Mouse (Mus musculus): ENCODE results near the gene Gbp2.
"Not testable (repeated sequence)": the region's sequence is repeated elsewhere in the genome, so short reads cannot be mapped to it uniquely, and the experiment has no call there.

Gbp2 gene

DNA sequence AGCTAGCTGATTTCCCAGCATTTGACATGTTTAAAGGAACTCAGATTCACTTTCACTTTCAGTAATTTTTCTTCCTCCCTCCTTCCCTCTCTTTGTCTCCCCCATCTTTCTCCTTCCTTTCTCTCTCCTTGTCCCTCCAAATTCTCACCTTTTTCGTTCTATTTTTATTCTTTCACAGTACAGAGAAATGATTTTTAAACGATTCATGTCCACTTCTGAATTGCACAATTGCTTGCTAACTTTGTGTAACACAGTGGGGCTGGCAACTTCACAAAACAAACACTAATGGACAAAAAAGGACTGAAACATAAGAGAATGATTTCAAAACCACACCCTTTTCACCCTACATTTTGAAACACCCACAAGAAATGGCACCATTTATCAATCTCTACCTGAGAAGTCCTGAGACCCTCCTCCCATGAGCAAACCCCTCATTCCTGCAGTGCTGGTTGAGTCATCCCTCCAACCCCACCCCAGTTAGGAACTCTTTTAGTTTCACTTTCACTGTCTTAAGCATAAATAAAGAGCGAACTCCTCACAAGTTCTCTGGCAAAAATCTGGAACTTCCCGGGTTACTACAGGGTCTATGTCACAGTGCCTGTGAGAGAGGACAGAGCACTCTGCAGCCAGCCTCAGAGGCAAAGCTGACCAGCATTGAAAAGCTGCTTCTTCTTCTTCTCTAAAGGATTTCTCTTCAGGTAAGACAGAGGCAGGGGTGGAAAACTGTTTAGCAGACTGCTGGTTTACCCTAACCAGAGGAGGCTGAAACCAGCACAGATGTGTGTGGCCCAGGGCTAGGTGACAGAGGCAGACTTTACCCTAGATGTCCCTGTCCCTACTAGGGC is at the start of gene Gbp2:
Gbp2 (plus strand) TSS at position 492 of the 845 bp plus-strand sequence.
- no peak for DNase-seq

- no peak for DNase-seq
Measured at GRCm38 (mm10) chr3:142570738-142571137, 49.7 kb upstream of the Gbp2 start.

DNA sequence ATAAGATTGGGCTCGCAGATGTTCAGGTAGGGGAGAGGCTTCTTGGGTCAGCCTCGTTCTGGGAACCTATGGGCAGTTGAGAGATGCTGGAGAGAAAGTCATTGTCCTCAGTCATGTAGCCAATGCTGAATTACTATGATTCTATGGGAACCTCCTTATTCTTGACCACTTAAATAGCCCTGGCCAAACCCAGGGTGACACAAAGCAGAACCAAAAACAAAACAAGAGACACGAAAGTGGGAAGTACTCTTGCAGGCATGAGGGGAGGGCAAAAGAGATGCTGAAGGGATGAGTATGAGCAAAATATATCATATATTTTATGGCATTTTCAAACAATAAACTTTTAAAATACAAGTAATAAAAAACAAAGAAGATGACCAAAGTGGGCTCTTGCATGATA is 43.3 kb upstream of the Gbp2 start:
- no peak for DNase-seq

DNA sequence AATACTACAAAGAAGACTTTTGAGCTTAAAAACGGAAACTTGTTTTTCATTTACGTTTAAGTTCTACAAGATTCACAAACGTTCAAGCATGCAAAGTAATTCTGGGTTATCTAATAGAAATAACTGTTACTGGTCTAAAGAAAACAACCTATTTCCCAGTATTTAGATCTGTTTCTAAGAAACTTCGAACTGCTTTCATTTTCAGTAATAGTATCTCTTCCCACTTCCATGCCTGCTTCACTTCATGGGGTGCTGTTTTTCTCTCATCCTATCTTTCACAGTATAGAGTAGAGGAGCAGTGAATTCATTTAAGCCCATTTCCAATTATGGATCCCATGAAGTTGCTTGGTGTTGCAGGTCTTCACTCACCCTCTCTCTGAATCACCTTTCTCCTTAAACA is 42.1 kb upstream of the Gbp2 start:
- no peak for DNase-seq

- DNase-seq = no peak
Measured at GRCm38 (mm10) chr3:142583067-142583466, 37.3 kb upstream of the Gbp2 start.

DNA sequence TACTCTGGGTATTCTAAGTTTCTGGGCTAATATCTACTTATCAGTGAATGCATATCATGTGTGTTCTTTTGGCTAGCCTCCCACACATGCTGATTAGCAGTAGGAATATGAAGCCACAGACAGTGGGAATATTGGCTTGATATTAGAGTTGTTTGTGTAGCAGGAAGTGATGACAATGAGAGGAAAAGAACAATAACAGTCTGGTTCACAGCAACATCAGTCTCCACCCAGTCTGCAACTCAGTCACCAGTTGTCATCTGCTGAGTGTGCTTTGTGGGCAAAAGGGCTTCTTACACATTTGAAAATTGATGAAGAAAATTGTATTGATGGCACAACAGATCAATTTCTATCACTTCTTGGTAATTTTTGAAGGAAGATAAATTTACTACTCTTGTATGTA is 33.0 kb upstream of the Gbp2 start:
- DNase-seq = no peak

DNA sequence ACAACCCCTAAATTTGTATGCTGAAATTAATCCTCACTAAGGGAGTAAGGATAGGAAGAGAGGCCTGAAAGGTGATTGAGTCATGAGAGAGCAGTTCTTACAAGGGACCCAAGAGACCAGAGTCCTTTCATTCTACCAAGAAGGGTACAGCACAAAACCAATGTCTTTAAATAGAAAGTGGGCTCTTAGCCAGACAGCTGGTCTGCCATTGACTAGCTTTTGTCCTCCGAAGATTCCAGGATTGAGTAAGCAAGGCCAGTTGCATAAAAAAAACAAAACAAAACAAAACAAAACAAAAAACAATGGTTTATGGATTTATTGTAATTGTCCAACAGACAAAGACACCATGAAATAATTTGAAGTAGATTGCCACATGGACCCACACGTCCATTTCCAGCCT is 31.5 kb upstream of the Gbp2 start:
- no peak for DNase-seq

GRCm38 (mm10) chr3:142590431-142591067 is 29.9 kb upstream of the Gbp2 start:
- no peak for DNase-seq

GRCm38 (mm10) chr3:142594547-142594946 is 25.9 kb upstream of the Gbp2 start, which contains the start of gene Gbp2b:
Gbp2b (plus strand) TSS chr3:142594847.
- no peak for DNase-seq

DNA sequence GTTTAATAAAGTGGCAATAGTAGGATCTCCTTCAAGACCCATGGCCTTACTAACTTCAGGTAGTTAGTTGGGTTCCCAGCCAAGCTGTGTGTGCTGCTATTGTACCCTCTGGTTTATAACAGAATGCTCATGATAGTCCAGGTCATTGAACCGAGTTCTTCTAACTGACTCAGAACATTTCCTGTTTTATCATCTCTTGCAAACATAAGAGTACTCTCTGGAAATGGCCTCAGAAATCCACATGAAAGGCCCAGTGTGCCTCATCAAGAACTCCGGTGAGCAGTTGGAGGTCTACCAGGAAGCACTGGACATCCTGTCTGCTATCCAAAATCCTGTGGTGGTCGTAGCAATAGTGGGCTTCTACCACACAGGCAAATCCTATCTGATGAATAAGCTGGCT is 22.5 kb upstream of the Gbp2 start:
- no peak for DNase-seq

- DNase-seq = no peak
Measured at GRCm38 (mm10) chr3:142601675-142602074, 18.7 kb upstream of the Gbp2 start.

DNA sequence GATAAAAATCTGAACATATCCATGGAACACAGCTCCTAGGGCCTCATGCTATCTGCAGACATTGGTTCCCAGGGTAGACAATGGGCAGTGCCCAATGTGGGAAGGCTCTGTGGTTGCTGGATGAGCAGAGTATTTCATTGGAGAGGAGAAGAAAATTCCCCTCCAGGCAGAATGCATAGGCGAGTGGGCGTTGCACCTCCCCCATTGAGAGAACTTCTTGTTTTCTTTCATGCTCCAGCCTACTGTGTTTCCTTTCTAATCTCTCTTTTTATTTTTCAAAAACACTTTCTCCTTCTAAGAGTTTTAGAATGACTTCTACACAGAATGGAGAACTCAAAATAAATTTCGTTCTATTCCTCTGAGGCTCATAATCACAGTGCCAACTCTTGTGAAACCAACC is 1.7 kb upstream of the Gbp2 start:
- no peak for DNase-seq

GRCm38 (mm10) chr3:142619606-142620005 is 796 bp upstream of the Gbp2 start:
- DNase-seq = no peak

DNA sequence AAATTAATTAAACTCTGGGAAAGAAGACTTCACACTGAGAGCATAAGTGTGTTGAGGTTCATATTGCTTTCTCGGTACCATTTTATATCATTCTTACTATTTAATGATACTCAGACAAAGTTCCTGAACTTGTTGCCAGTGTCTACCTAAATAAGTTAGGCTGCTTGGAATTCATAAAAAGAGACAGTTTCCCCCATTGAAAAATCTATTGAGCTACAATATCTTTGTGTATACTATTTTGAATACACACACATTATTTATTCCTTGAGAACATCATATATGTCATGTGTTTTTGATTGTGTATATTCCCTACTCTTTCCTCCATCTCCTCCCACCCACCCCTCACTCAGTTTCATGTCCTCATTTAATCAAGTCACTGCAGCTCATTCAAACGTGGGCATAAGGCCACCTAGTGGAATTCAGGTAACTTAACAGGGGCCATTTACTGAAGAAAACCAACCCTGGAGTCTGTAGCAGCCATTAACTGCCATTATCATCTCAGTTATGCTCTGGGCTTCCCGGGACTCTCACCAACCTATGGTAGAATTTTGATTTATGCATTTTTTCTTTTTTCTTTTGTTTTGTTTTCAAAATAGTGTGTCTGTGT is 657 bp downstream of the Gbp2 start:
- DNase-seq = peak; percentile 6

DNA sequence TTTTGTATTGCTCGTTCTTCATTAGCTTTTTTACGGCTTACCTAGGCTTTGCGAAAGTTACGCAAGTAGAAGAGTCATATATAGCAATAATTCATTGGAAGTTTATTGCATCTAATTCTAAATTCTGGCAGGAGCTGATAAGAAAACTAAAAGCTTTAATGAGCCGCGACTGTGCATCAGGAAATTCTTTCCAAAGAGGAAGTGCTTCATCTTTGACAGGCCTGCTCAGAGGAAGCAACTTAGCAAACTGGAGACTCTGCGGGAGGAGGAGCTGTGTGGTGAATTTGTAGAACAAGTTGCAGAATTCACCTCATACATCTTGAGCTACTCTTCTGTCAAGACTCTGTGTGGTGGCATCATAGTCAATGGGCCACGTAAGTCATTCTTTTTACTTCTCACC is 10.0 kb downstream of the Gbp2 start:
- no peak for DNase-seq

DNA sequence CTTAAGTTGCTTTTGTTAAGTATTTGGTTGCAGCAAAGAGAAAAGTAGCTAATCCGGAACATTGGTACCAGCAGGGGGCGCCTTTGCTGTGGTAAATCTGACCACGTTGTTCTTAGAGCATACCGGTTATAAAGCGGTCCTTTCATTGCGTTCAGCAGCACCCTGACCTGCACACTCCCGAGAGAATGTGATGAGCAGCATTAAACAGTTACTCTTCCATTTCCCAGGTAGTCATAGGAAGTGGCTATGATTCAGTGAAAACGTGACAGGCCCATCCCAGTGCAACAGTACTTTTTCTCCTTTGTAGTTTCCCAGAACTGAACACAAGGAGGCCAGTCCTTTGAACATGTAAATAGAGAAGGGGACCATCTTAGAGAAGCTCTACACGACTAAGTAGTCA is 19.8 kb downstream of the Gbp2 start:
- DNase-seq = peak; percentile 71

- DNase-seq = peak; percentile 70
Measured at GRCm38 (mm10) chr3:142645949-142646348, 25.5 kb downstream of the Gbp2 start.

- not testable (repeated sequence) for DNase-seq
Measured at GRCm38 (mm10) chr3:142647836-142648235, 27.4 kb downstream of the Gbp2 start.

DNA sequence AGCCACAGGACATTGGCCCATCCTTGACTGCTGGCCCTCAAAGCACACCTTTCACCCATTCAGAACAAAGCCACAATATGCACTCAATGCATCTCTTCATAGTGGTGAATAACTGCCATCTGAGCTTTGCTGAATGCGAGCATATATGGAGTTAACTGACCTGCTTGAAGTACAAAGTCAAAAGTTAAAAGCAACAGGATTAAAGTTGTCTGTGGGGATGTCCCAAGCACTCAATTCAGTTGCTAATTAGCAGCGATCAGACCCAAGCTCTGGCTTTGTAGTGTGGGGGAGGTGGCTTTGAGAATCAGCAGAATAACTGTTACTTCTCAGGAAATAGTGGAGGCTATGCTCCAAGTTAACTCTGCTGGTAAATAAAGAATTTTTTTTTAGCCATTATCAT is 29.8 kb downstream of the Gbp2 start:
- DNase-seq = no peak

GRCm38 (mm10) chr3:142664723-142665122 is 44.3 kb downstream of the Gbp2 start:
- no peak for DNase-seq

DNA sequence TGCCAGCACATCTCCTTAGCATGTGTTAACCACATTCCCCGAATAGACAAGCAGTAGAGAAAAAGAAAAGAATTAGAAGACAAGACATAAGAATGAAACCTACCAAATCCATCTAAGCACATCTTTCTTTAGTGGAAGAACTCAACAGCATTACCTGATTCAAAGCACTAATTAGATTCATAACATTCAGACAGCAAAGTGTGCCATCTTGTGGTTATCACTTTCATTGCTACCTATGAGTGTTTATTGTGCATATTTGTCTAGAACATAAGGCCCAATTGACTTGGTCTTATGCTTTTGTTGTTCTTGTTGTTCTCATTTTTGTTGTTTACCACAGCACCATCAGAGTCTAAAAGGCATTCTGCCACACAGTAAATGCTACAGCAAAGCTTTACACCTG is 54.2 kb downstream of the Gbp2 start:
- peak; percentile 11 for DNase-seq

Data from retina, postnatal 1 day (tissue).